Mouse (Mus musculus) limb, embryonic 15.5 days (tissue): ENCODE data around the gene Kcna2. TPM values are rescaled to one million over a fixed set of nuclear protein-coding genes. Genes with fewer than 3 reads are reported as not detected.

Experiments used
- ATAC-seq: fragments of 200-750 bp; cut with Nextera tagmentation; 2 replicates; pipeline ENCODE4 v1.8.0; 2017; ENCODE audit warnings: low read depth, moderate TSS enrichment; ENCODE audit not compliant: insufficient number of reproducible peaks, low FRiP score, low TSS enrichment
- H3K27ac ChIP-seq: fragments of 300-500 bp; sonication (generic); 2 replicates; pipeline ENCODE4 v1.5.1; 2015; ENCODE audit warnings: moderate library complexity, mild to moderate bottlenecking, inconsistent platforms
- H3K27me3 ChIP-seq: fragments of 300-500 bp; sonication (generic); 2 replicates; pipeline ENCODE4 v1.6.1; 2015; ENCODE audit warnings: inconsistent platforms
- H3K36me3 ChIP-seq: fragments of 300-500 bp; sonication (generic); 2 replicates; pipeline ENCODE4 v1.6.1; 2015; ENCODE audit warnings: inconsistent platforms
- H3K4me1 ChIP-seq: fragments of 300-500 bp; sonication (generic); 2 replicates; pipeline ENCODE4 v1.6.1; 2015; ENCODE audit warnings: inconsistent platforms
- H3K4me2 ChIP-seq: fragments of 300-500 bp; sonication (generic); 2 replicates; pipeline ENCODE4 v1.6.1; 2015; ENCODE audit warnings: mild to moderate bottlenecking, inconsistent platforms
- H3K4me3 ChIP-seq: fragments of 300-500 bp; sonication (generic); 2 replicates; pipeline ENCODE4 v1.5.1; 2015; ENCODE audit warnings: mild to moderate bottlenecking, inconsistent platforms
- H3K9ac ChIP-seq: fragments of 300-500 bp; sonication (generic); 2 replicates; pipeline ENCODE4 v1.6.1; 2015; ENCODE audit warnings: inconsistent platforms
- H3K9me3 ChIP-seq: fragments of 300-500 bp; sonication (generic); 2 replicates; pipeline ENCODE4 v1.6.1; 2016; ENCODE audit warnings: inconsistent platforms
- WGBS: fragments of 180-500 bp; shearing (Covaris S2); methylation state at CpG from one replicate; pipeline ENCODE4 v1.1.7; 2015; 5-methylcytosine and 5-hydroxymethylcytosine counted together
- polyA plus RNA-seq: library from polyadenylated mRNA; unstranded; fragments of >200 nt; fragmentation: Nextera tagmentation; extraction: Ambion mirVana; gene quantifications from 2 replicates; pipeline ENCODE4 v1.2.1, GENCODE M21; 2015

Kcna2 gene
- 0.14 and 0.22 TPM in 2 replicates for polyA plus RNA-seq

GRCm38 (mm10) chr3:107100811-107101455 is at the start of gene Kcna2:
TSS of gene Kcna2 (plus strand) at chr3:107101146.
- Histone ChIP-seq H3K4me1 (peaks cover 19% of the 10 kb centered on the region), H3K4me3 (peak within 1 kb of the TSS; percentile 50), H3K9me3 (no peaks in the 10 kb centered on the region), H3K27me3 (peaks cover 89% of the 10 kb centered on the region), H3K9ac (peak within 1 kb of the TSS; percentile 39; the same call in 1 of the 2 replicates), H3K4me2 (peak within 1 kb of the TSS; percentile 97), H3K36me3 (no peaks in the 10 kb centered on the region), H3K27ac (no peak within 1 kb of the TSS)
- ATAC-seq = no peak; the same call in 1 of the 2 replicates
- WGBS = 5% methylated on average over 16 of the region's 16 CpGs

- Histone ChIP-seq H3K4me3 (no peak overlapping the region), H3K27me3 (no peaks in the 10 kb centered on the region), H3K36me3 (no peaks in the 10 kb centered on the region), H3K9me3 (no peaks in the 10 kb centered on the region), H3K4me2 (no peak overlapping the region), H3K27ac (no peak overlapping the region), H3K9ac (no peak overlapping the region), H3K4me1 (no peaks in the 10 kb centered on the region)
- ATAC-seq = no peak
- WGBS = 74% methylated on average over 1 of the region's 1 CpGs
These were observed 39.5 kb upstream of the Kcna2 start for GRCm38 (mm10) chr3:107061468-107061867.

DNA sequence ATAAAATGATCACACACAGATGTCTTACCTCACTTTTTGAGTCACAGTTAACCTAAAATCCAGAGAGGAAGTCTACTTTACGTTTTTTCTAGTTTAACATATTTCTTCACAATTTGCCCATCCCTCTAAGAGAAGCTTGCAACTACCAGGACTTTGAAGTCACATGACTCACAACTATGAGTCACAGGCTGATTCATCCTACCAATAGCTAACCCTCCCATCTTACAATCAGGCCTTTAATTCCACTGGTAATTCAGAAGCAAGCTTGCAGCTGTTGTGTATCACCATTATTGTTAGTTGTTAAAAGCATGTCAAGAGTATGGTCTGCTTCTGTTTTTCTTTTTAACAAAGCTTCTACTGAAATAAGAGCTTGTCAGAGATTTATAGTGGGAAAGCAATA is 38.2 kb upstream of the Kcna2 start:
- no peaks in the 10 kb centered on the region for H3K27me3 ChIP-seq
- no peaks in the 10 kb centered on the region for H3K36me3 ChIP-seq
- 46% methylated on average over 1 of the region's 1 CpGs for WGBS
- no peak overlapping the region for H3K9ac ChIP-seq
- no peak overlapping the region for H3K4me3 ChIP-seq
- H3K27ac ChIP-seq = no peak overlapping the region
- no peaks in the 10 kb centered on the region for H3K4me1 ChIP-seq
- ATAC-seq = no peak
- no peak overlapping the region for H3K4me2 ChIP-seq
- H3K9me3 ChIP-seq = no peaks in the 10 kb centered on the region

DNA sequence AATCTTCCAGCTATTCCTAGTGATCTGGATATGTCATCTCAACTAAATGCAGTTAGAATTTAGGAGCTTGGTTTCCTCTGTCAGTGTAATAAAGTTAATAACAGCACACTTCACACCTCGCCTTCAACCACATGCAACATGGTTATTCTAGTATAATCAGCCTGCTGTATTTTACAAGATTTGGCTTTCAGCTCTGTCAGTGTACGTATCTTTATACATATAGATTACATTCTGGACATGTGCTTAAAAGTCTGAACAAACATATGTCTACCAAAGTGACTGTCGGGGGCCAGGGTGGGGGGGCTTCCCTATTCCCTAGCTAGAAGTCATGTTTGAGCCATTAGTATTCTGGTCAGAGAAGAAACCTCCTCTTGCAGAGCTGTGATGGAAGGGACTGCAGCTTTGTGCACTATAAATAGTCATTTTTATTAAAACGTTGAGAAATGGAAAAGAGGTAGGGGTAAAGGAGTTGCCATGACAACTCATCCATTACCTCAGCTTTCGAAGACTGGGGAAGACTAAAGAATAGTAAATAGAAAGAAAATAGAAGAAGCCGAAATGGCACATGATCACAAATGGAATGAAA is 35.3 kb upstream of the Kcna2 start:
- WGBS = 68% methylated on average over 6 of the region's 6 CpGs
- H3K36me3 ChIP-seq = no peaks in the 10 kb centered on the region
- H3K9me3 ChIP-seq = no peaks in the 10 kb centered on the region
- no peak overlapping the region for H3K4me2 ChIP-seq
- H3K4me3 ChIP-seq = no peak overlapping the region
- H3K9ac ChIP-seq = no peak overlapping the region
- ATAC-seq = no peak
- no peaks in the 10 kb centered on the region for H3K27me3 ChIP-seq
- H3K4me1 ChIP-seq = no peaks in the 10 kb centered on the region
- no peak overlapping the region for H3K27ac ChIP-seq

- no peak overlapping the region for H3K27ac ChIP-seq
- H3K27me3 ChIP-seq = no peaks in the 10 kb centered on the region
- H3K9ac ChIP-seq = no peak overlapping the region
- ATAC-seq = no peak
- H3K36me3 ChIP-seq = no peaks in the 10 kb centered on the region
- H3K9me3 ChIP-seq = no peaks in the 10 kb centered on the region
- H3K4me1 ChIP-seq = no peaks in the 10 kb centered on the region
- no peak overlapping the region for H3K4me2 ChIP-seq
- H3K4me3 ChIP-seq = no peak overlapping the region
- WGBS = 89% methylated on average over 7 of the region's 7 CpGs
These were observed 34.6 kb upstream of the Kcna2 start for GRCm38 (mm10) chr3:107066165-107066850.

- Histone ChIP-seq H3K9ac (no peak overlapping the region), H3K4me2 (no peak overlapping the region), H3K4me3 (no peak overlapping the region), H3K4me1 (no peaks in the 10 kb centered on the region), H3K9me3 (no peaks in the 10 kb centered on the region), H3K27me3 (no peaks in the 10 kb centered on the region), H3K27ac (no peak overlapping the region), H3K36me3 (no peaks in the 10 kb centered on the region)
- WGBS = 67% methylated on average over 6 of the region's 6 CpGs
- ATAC-seq = no peak
These were observed 33.7 kb upstream of the Kcna2 start for GRCm38 (mm10) chr3:107067245-107067644.

GRCm38 (mm10) chr3:107073863-107074262 is 27.1 kb upstream of the Kcna2 start:
- 58% methylated on average over 2 of the region's 2 CpGs for WGBS
- ATAC-seq = no peak
- Histone ChIP-seq H3K4me2 (no peak overlapping the region), H3K4me1 (no peaks in the 10 kb centered on the region), H3K9me3 (no peaks in the 10 kb centered on the region), H3K36me3 (no peaks in the 10 kb centered on the region), H3K4me3 (no peak overlapping the region), H3K27me3 (no peaks in the 10 kb centered on the region), H3K9ac (no peak overlapping the region), H3K27ac (no peak overlapping the region)

- 91% methylated on average over 1 of the region's 1 CpGs for WGBS
- Histone ChIP-seq H3K9me3 (no peaks in the 10 kb centered on the region), H3K27me3 (no peaks in the 10 kb centered on the region), H3K27ac (no peak overlapping the region), H3K9ac (no peak overlapping the region), H3K4me2 (no peak overlapping the region), H3K36me3 (no peaks in the 10 kb centered on the region), H3K4me3 (no peak overlapping the region), H3K4me1 (no peaks in the 10 kb centered on the region)
- no peak for ATAC-seq
These were observed 25.2 kb upstream of the Kcna2 start for GRCm38 (mm10) chr3:107075705-107076104.

DNA sequence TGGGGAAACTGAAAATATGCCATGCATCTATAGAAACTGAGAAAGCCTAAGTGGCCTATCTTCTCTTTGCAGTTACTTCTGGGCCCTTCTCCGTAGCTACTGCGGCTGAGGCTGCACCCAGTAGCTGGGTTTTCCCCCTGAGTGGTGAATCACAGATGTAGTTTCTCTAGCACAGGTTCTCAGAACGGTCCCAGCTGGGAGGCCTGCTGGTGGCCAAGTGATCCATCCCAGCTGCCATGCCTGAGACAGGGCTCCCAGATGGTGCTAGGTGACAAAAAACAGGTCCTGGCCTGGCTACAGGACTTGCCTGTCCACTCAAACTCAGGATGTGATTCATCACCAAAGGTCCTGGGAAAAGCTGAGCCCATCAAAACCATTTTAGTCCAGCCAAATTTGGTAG is 24.3 kb upstream of the Kcna2 start:
- WGBS = 63% methylated on average over 3 of the region's 3 CpGs
- Histone ChIP-seq H3K27ac (no peak overlapping the region), H3K36me3 (no peaks in the 10 kb centered on the region), H3K4me3 (no peak overlapping the region), H3K27me3 (no peaks in the 10 kb centered on the region), H3K9ac (no peak overlapping the region), H3K4me1 (no peaks in the 10 kb centered on the region), H3K9me3 (no peaks in the 10 kb centered on the region), H3K4me2 (no peak overlapping the region)
- ATAC-seq = no peak

DNA sequence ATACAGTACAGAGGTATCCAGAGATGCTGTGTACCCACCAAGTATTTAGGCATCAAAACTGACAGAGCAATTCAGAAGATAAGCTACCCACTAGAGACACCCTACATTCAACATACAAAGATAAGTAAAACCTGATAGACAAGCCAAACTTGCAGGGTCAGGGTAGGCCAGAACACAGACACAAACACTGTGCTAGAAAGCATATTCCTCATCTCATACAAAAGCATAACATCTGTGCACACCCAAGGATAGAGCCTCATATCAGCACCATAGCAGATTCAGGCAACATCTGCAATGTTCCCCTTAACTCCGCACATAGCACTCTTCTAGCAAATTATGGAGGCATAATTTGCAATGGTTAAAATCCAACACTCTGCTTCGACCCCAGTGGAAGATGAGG is 23.8 kb upstream of the Kcna2 start:
- Histone ChIP-seq H3K4me3 (no peak overlapping the region), H3K27me3 (no peaks in the 10 kb centered on the region), H3K9ac (no peak overlapping the region), H3K36me3 (no peaks in the 10 kb centered on the region), H3K4me2 (no peak overlapping the region), H3K27ac (no peak overlapping the region), H3K4me1 (no peaks in the 10 kb centered on the region), H3K9me3 (no peaks in the 10 kb centered on the region)
- WGBS = 85% methylated on average over 2 of the region's 2 CpGs
- ATAC-seq = no peak

DNA sequence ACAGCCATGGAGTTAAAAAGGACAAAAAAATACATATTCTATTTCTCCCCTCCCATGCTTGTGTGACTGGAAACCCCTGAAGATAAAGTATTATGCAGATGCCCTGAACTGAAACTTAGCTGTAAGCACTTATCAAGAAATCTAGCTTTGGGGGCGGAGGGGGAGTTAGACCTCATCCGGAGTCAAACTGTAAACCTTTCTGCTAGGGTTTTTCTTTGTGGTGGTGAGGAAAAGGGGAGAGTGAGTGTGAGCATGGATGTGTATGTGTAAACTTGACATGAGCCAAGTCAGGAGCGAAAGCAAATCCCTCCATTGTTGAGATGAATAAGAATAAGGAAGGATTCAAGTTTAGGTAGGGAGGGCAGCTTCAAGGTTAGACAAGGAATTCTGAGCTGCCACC is 20.1 kb upstream of the Kcna2 start:
- Histone ChIP-seq H3K9me3 (no peaks in the 10 kb centered on the region), H3K27me3 (no peaks in the 10 kb centered on the region), H3K4me3 (no peak overlapping the region), H3K9ac (no peak overlapping the region), H3K36me3 (no peaks in the 10 kb centered on the region), H3K27ac (no peak overlapping the region), H3K4me2 (no peak overlapping the region), H3K4me1 (no peaks in the 10 kb centered on the region)
- no peak for ATAC-seq
- WGBS = 86% methylated on average over 3 of the region's 3 CpGs

- no peaks in the 10 kb centered on the region for H3K36me3 ChIP-seq
- ATAC-seq = no peak
- H3K4me2 ChIP-seq = no peak overlapping the region
- H3K27me3 ChIP-seq = no peaks in the 10 kb centered on the region
- H3K4me1 ChIP-seq = no peaks in the 10 kb centered on the region
- no peak overlapping the region for H3K4me3 ChIP-seq
- 39% methylated on average over 3 of the region's 3 CpGs for WGBS
- H3K27ac ChIP-seq = no peak overlapping the region
- no peaks in the 10 kb centered on the region for H3K9me3 ChIP-seq
- H3K9ac ChIP-seq = no peak overlapping the region
These were observed 19.7 kb upstream of the Kcna2 start for GRCm38 (mm10) chr3:107081227-107081626.
